Mouse (Mus musculus) embryonic fibroblast, embryonic 13.5 days (primary cell): ENCODE measurements around the gene Mtcl1. TPM values are rescaled to one million over a fixed set of nuclear protein-coding genes. Genes with fewer than 3 reads are reported as not detected.

ENCODE experiments used
- H3K27ac ChIP-seq: 2 replicates; pipeline ENCODE4 v1.5.1; 2012; ENCODE audit warnings: low read length, control low read depth, inconsistent platforms; ENCODE audit not compliant: insufficient read depth
- H3K4me1 ChIP-seq: 2 replicates; pipeline ENCODE4 v1.6.1; 2011; ENCODE audit warnings: low read length; ENCODE audit not compliant: control insufficient read depth, insufficient read depth
- H3K4me3 ChIP-seq: 2 replicates; pipeline ENCODE4 v1.5.1; 2011; ENCODE audit warnings: mild to moderate bottlenecking, control low read depth, low read length; ENCODE audit not compliant: insufficient read depth
- CTCF ChIP-seq: IDR thresholded peaks from 2 replicates; pipeline ENCODE4 v1.5.1; 2011; ENCODE audit warnings: mild to moderate bottlenecking, control low read depth, low read length, moderate library complexity, borderline replicate concordance; ENCODE audit not compliant: insufficient read depth
- POLR2A ChIP-seq: IDR thresholded peaks from 2 replicates; pipeline ENCODE4 v1.6.1; 2011; ENCODE audit warnings: low read depth, mild to moderate bottlenecking, control low read depth, low read length, moderate library complexity
- polyA plus RNA-seq: library from polyadenylated mRNA; stranded (reverse); fragments of >200 nt; gene quantifications from 2 replicates; pipeline ENCODE4 v1.2.4, GENCODE M21; 2011; ENCODE audit warnings: low read depth; ENCODE audit not compliant: missing spikeins, insufficient read length

Mtcl1 gene
- polyA plus RNA-seq, 1 experiment, result 5.2 TPM

GRCm38 (mm10) chr17:66317576-66317975 lies 132.0 kb downstream of the Mtcl1 start:
- Histone ChIP-seq H3K4me1 (no peaks in the 10 kb centered on the region), H3K27ac (no peak overlapping the region), H3K4me3 (no peak overlapping the region)
- TF ChIP-seq CTCF (no peak), POLR2A (no peak)

GRCm38 (mm10) chr17:66317156-66317555 lies 132.4 kb downstream of the Mtcl1 start:
- TF ChIP-seq POLR2A, result no peak
- TF ChIP-seq CTCF, result no peak
- H3K4me3 ChIP-seq, result no peak overlapping the region
- H3K4me1 ChIP-seq, result no peaks in the 10 kb centered on the region
- no peak overlapping the region for H3K27ac ChIP-seq

DNA sequence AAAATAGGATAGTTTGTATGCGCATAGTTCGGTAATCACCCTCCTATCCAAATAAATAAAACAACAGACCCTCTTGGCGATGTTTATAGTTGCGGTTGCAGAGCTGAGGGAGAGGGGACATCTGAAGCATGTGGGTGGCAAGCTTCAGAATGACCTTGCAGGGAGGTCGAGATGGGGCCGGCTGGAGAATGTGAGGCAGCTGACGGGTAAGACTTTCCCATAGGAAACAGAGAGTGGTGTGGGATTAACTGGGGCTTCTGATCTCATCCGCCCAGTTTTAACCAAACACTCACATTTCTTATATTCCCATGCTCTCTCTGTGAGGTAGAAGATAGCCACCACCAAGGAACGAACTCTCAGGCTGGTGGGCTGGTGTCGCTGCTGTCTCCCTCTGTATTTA lies 134.1 kb downstream of the Mtcl1 start:
- H3K27ac ChIP-seq, result no peak overlapping the region
- no peaks in the 10 kb centered on the region for H3K4me1 ChIP-seq
- TF ChIP-seq CTCF, result no peak
- TF ChIP-seq POLR2A, result no peak
- H3K4me3 ChIP-seq, result no peak overlapping the region

DNA sequence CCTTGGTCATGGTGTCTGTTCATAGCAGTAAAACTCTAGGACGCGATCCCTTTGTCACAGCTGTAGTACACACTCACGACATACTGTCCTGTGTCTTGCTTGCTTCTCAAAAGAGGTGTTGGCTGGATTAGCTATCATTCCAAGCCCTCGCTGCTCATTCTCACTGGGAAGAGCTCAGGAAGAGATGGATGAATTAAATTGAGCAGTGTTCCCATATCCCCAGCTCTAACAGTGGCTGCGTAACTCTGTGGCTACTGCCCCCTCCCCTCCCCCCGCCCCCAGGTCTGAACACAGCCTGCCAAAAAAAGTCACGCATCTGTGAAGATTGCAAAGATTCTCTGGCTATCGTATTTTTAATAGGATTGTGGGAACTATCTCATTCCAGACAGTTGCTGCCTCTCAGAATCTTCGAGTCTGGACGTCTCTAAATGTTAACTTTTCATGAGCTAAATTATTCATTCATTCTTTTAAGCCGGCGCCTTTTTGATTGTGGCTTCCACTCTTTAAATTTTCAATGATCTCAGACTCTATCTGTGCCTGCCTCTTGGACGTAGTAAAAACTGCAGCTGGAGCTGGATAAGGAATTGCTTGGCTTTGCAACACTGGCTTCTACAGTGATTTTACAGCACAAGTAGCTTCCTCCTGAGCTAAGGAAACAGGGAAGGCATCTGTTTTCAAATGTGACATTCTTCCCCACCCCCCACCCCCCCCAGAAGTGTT lies 134.8 kb downstream of the Mtcl1 start:
- H3K4me3 ChIP-seq, result no peak overlapping the region
- no peaks in the 10 kb centered on the region for H3K4me1 ChIP-seq
- TF ChIP-seq CTCF, result no peak
- TF ChIP-seq POLR2A, result no peak
- H3K27ac ChIP-seq, result no peak overlapping the region

GRCm38 (mm10) chr17:66301906-66302305 lies 147.6 kb downstream of the Mtcl1 start:
- H3K4me3 ChIP-seq, result no peak overlapping the region
- no peak overlapping the region for H3K27ac ChIP-seq
- no peaks in the 10 kb centered on the region for H3K4me1 ChIP-seq
- TF ChIP-seq POLR2A, result no peak
- no peak for TF ChIP-seq CTCF

GRCm38 (mm10) chr17:66301267-66301666 lies 148.3 kb downstream of the Mtcl1 start:
- TF ChIP-seq CTCF, result no peak
- TF ChIP-seq POLR2A, result no peak
- Histone ChIP-seq H3K27ac (no peak overlapping the region), H3K4me3 (no peak overlapping the region), H3K4me1 (no peaks in the 10 kb centered on the region)

DNA sequence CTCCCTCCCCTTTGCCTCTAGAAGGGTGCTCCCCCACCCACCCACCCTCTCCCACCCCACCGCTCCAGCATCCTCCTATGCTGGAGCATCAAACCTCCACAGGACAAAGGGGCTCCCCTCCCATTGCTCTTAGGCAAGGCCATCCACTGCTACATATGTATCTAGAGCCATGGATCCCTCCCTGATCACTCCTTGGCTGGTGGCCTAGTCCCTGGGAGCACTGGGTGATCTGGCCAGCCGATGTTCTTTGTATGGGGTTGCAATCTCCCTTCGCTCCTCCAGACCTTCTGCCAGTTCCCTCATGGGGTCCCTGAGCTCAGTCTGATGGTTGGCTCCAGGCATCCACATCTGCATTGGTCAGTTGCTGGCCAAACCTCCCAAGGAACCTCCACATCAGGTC lies 151.8 kb downstream of the Mtcl1 start:
- no peaks in the 10 kb centered on the region for H3K4me1 ChIP-seq
- H3K27ac ChIP-seq, result no peak overlapping the region
- TF ChIP-seq POLR2A (no peak), CTCF (no peak)
- H3K4me3 ChIP-seq, result no peak overlapping the region

GRCm38 (mm10) chr17:66293581-66293980 lies 156.0 kb downstream of the Mtcl1 start:
- no peak overlapping the region for H3K4me3 ChIP-seq
- H3K4me1 ChIP-seq, result no peaks in the 10 kb centered on the region
- no peak overlapping the region for H3K27ac ChIP-seq
- no peak for TF ChIP-seq POLR2A
- no peak for TF ChIP-seq CTCF

GRCm38 (mm10) chr17:66289894-66290293 lies 159.7 kb downstream of the Mtcl1 start:
- no peaks in the 10 kb centered on the region for H3K4me1 ChIP-seq
- H3K27ac ChIP-seq, result no peak overlapping the region
- H3K4me3 ChIP-seq, result no peak overlapping the region
- TF ChIP-seq POLR2A (no peak), CTCF (no peak)

Other genes with a start within 250 kb of the Mtcl1 start
- gene Rab12, start 70.0 kb upstream of the Mtcl1 start, polyA plus RNA-seq, result 112 and 129 TPM in 2 replicates
- not detected in 2 replicates for gene Themis3, start 144.9 kb upstream of the Mtcl1 start, polyA plus RNA-seq